Mouse (Mus musculus): ENCODE data around the gene Scgb2b21.
"Not testable (repeated sequence)": the region's sequence is repeated elsewhere in the genome, so short reads cannot be mapped to it uniquely, and the experiment has no call there.

DNA sequence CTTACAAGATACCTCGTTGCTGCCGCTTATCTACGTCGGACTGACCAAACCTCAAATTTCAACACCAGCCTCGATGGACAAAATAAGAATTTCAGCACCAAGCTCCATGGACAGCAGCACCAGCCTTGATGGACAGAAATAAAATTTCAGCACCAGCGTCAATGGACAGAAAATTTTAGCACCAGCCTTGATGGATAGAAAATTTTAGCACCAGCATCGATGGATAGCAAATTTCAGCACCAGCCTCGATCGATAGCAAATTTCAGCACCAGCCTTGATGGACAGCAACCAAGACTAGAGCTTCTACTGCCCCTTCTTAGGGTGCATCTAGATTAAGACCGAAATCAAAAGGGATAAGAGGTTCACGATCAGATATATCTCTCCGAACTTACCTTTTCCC is 23.2 kb upstream of the Scgb2b21 start:
- TF ChIP-seq CTCF (IDR thresholded peaks at IDR 0.05 in 2 of 3, conservative IDR thresholded peaks at IDR 0.05 in 1 of 3; ENCODE audit: control insufficient read depth in 1 of 3, insufficient read depth in 1 of 3, low read depth in 2 of 3, low read length in 3 of 3, poor library complexity in 1 of 3, severe bottlenecking in 1 of 3); POLR2A (IDR thresholded peaks at IDR 0.05; ENCODE audit: control insufficient read depth in 1 of 2, insufficient read depth in 1 of 2, low read depth in 1 of 2, low read length in 2 of 2, poor library complexity in 1 of 2); SMC3 (IDR thresholded peaks at IDR 0.05; ENCODE audit: low read depth, low read length); HCFC1 (IDR thresholded peaks at IDR 0.05; ENCODE audit: low read depth, low read length); EP300 (IDR thresholded peaks at IDR 0.05; ENCODE audit: low read depth in 1 of 2, low read length in 2 of 2): not testable (repeated sequence)

Measured in MEL (cell line).